Mouse (Mus musculus): ENCODE results near the gene Ankrd27. TPM values are rescaled to one million over a fixed set of nuclear protein-coding genes. Genes with fewer than 3 reads are reported as not detected.
"Not testable (repeated sequence)": the region's sequence is repeated elsewhere in the genome, so short reads cannot be mapped to it uniquely, and the experiment has no call there.

The Ankrd27 gene
- total RNA-seq, 2 experiments from 2014 or later = 35.8 to 44.2 TPM

DNA sequence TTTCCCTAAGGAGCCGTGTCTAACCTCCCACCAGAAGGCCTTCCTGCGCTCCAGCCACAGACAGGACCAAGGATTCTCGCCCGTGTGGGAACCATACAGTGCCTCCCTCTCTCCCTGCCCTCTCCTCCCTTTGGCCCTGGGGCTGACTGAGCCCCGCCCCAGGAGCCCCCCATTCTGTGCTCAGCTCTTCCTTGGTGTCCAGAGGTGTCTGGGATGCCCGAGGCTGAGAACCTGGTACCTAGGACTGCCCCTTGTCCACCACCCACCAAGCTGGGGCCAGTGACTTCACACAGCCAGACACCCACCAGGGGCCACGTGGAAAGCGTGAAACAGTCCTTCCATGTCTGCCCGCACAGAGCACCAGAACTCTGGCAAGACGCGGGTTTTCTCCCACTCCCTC lies 23.0 kb upstream of the Ankrd27 start:
- DNase-seq (ENCODE audit: low spot score in 2 of 2) = no peak
- Histone ChIP-seq H3K27ac (no peak overlapping the region), H3K4me3 (no peak overlapping the region)
- no peak for TF ChIP-seq CTCF (conservative IDR thresholded peaks at IDR 0.05)

DNA sequence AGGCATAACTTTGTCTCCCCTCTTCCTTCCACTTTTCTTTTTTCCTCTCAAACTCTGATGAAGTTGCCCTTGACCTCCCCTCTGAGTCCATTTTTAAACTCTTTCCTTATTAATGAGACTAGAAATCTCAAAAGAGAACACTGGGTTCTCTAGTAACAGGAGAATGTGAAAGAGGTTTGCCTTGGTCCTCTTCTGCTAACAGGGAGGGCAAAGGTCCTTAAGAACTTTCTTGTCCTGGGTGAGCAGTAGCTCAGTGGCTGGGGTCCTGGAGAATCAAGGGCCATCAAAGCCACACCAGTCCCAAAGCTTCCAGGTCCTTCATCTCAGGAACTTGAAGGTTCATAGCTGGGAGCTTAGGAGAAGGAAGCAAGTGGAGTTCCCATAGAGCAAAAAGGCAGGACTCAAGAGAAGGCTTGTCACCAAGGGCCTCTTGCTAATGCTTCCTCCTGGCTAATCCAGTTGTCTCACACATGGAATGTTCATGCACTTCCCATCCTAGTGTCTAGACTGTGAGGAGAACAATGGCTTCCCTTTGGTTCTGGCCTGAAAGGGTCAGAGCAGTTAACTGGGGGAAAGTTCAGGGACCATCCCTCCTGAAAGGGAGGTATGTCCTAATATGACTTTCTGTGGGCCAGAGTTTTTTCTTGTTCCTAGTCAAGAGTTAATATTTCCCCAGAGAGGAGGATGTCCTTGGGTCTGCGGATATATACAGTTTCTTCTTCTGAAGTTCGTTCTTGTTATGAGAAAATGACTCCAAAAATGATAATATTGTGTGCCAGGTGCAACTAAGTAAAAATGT lies 21.8 kb upstream of the Ankrd27 start:
- Histone ChIP-seq H3K4me3 (no peak overlapping the region), H3K27ac (no peak overlapping the region)
- DNase-seq (ENCODE audit: low spot score in 2 of 2) = no peak
- TF ChIP-seq CTCF (conservative IDR thresholded peaks at IDR 0.05) = no peak

DNA sequence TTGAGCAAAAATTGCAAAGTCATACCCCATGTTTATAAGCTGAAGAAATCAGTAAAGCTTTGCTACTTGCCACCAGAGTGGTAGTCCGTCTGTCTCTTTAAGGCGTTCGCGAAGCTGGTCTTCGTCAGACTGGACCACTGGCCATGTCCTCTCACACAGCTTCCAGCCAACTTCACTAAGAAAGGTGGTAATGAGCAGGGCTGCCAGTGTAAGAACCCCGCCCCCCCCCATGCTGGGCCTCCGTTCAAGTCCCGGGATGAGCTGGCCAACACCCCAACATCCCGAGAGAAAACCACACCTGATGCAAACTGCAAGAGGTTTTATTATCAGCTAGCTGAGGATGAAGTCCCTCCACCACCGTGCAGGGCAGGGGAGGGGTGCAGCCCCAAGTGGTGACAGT lies 21.2 kb upstream of the Ankrd27 start:
- not testable (repeated sequence) for DNase-seq (ENCODE audit: low spot score in 2 of 2); H3K27ac ChIP-seq; H3K4me3 ChIP-seq

DNA sequence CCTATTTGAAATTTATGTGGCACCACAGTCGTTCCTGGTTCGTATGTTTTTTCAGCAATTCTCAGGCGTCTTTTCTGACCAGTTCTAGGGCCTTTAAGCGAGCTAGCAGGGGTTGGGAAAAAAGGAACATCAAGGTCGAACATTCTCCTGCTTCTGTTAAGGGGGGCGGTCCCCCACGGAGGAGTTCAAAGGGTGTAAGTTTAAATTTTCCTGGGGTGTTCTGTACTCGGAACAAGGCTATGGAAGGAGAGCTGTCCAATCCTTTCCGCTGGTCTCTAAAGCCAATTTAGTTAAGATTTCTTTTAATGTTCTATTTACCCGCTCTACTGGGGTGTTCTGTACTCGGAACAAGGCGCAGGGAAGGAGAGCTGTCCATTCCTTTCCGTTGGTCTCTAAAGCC lies 20.1 kb upstream of the Ankrd27 start:
- H3K27ac ChIP-seq; DNase-seq (ENCODE audit: low spot score in 2 of 2); H3K4me3 ChIP-seq: not testable (repeated sequence)

DNA sequence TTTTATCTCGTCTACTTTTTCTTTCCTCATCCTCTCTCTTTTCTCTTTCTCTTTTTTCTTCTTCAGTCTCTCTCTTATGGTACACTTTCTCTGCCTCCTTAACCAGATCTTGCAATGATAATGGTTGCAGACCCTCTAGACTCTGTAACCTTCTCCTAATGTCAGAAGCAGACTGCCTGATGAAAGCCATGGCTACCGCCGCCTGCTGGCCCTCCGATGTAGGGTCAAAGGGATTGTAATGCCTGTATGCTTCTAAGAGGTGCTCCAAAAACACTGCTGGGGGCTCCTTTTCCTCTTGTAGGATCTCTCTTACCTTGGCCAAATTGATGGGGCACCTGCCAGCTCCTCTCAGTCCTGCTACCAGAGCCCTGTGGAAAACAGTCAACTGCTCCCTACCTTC lies 16.3 kb upstream of the Ankrd27 start:
- not testable (repeated sequence) for H3K4me3 ChIP-seq; DNase-seq (ENCODE audit: low spot score in 2 of 2); H3K27ac ChIP-seq

DNA sequence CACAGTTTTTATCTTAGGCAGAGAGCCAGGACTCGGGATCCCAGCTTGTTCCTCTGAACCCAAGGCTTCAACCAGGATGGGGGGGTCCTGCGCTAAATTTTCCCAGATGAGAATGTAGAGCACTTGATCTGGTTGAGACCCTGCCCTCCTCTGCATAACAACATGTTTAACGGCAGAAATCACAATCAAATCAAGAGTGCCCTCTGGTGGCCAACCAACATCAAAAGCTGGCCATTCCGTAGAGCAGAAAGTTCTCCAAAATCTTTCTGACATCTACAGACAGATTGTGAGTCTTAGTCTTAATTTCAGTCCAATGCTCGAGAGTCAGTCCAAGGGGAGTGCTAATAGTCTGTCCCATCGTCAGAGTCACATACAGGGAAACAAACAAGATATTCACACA lies 15.2 kb upstream of the Ankrd27 start:
- not testable (repeated sequence) for H3K4me3 ChIP-seq; H3K27ac ChIP-seq; DNase-seq (ENCODE audit: low spot score in 2 of 2)
- peak; percentile 65 for TF ChIP-seq CTCF (conservative IDR thresholded peaks at IDR 0.05)

DNA sequence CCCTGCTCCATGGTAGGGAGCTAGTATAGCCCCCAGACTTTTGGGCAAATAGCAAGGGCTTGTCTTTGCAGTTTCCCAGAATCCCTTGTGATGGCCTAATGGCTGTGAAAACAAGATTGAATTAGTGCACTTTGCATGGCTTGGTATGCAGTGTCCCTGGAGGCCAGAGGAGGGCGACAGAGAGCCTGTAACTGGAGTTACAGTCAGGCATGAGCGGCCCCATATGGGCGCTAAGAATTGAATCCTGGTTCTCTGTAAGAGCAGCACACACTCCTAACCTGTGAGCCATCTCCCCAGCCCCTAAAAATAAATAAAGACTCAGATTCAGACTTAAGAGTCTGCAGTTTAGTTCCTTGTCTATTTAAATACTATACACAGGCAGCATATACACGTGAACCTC lies 6.2 kb upstream of the Ankrd27 start:
- TF ChIP-seq CTCF (conservative IDR thresholded peaks at IDR 0.05) = peak; percentile 78
- H3K27ac ChIP-seq = no peak overlapping the region
- no peak overlapping the region for H3K4me3 ChIP-seq
- DNase-seq (ENCODE audit: low spot score in 2 of 2) = no peak

DNA sequence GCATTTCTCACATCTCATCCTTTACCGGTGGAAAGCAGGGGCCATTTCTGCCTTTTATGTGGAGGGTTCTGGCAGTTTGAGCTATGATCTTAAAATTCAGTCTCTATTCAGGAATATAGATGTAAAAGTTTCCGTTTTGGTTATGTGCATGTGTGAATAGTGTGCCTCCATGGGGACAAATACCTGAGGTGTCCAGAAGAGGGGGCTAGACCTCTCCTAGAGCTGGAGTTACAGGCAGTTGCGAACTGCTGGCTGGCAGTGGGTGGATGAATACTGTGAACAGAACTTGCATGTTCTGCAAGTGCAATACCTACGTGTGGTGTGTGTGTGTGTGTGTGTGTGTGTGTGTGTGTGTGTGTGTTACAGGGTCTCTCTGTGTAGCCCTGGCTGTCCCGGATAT lies 3.3 kb upstream of the Ankrd27 start:
- peak; percentile 45 for TF ChIP-seq CTCF (conservative IDR thresholded peaks at IDR 0.05)
- Histone ChIP-seq H3K4me3 (no peak overlapping the region), H3K27ac (no peak overlapping the region)
- no peak for DNase-seq (ENCODE audit: low spot score in 2 of 2)

DNA sequence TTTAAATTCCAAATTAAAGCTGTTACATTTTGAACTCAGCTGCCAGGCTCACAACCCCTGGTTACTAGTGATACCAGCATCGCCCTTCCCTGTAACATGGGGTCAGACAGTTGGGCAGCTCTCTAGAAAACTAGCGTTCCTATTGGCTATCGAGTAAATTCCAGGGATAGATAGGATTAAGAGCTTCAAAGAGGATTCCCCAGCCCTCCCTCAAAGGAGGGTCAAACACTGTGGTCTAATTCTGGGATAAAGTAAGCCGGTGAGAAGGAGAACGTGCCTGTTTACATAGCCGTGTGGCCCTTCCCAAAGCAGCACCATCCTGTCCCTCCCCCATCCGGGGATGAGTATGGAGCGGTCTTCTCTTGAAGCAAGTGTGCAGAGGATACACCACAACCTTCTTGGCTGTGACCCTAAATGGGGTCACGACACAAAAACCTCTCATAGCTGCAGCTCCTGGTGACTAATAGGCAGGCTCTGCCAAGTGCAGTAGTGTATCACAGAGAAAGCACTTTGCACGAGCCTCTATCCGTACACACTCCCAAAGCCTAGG lies 2.5 kb upstream of the Ankrd27 start:
- DNase-seq (ENCODE audit: low spot score in 2 of 2) = no peak
- TF ChIP-seq CTCF (conservative IDR thresholded peaks at IDR 0.05) = no peak

DNA sequence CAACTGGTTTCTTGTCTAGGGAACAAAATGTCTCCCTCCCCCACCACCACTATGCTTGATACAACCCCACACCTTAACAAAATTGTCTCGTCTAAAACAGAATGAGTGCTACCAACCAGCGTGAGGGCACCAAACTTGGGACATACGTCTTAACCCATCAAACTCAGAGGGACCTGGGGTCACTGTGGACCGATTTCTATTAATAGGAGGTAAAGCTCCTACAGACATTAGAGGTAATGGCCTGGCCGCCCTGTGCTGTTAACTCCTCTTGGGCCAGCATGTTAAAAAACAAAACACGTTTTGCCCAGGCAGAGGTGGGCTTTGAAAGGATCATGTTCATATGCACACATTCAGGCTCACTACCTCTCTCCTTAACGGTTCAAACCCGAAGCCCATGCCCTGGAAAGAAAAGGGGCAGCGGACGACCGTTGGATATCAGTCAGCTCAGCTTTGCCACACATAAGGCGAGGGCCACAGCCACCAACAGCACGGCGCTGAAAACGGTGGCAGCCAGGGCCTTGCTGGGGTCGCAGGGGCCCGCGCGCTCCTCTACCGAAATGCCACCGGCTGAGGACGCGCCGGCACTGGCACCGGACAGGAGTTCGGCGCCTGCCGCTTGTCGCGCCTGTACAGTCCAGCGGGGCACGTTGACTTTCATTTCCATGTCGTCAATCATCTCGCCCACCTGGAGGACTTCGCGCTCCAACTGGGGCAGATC lies 1.8 kb upstream of the Ankrd27 start:
- TF ChIP-seq CTCF (conservative IDR thresholded peaks at IDR 0.05) = no peak
- DNase-seq (ENCODE audit: low spot score in 2 of 2) = no peak
- Histone ChIP-seq H3K4me3 (peak overlapping the region; percentile 80), H3K27ac (no peak overlapping the region)

More for the DNA sequence above, 2.5 kb upstream of the Ankrd27 start:
- H3K27ac ChIP-seq = no peak overlapping the region
- H3K4me3 ChIP-seq = no peak overlapping the region

DNA sequence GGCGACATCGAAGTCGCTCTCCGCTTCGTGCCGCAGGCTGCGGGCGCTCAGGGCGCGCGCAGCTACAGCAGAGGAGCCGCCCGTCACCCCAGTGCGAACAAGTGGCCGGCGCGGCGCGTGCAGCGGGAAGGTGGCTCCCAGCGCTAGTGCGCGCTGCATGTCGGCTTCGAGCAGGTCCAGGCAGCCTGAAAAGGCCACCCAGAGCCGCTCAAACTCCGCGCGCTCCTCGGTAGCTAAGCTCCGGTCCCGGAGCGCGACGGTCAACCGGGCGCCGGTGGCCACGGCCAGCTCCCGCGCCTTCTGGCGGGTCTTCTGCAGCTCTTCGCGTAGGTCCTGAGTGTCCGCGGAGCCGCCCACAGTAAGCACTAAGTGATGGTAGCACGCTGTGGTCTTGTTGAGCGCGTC lies 1.3 kb upstream of the Ankrd27 start:
- Histone ChIP-seq H3K27ac (no peak overlapping the region), H3K4me3 (peak overlapping the region; percentile 80)
- no peak for DNase-seq (ENCODE audit: low spot score in 2 of 2)
- no peak for TF ChIP-seq CTCF (conservative IDR thresholded peaks at IDR 0.05)

DNA sequence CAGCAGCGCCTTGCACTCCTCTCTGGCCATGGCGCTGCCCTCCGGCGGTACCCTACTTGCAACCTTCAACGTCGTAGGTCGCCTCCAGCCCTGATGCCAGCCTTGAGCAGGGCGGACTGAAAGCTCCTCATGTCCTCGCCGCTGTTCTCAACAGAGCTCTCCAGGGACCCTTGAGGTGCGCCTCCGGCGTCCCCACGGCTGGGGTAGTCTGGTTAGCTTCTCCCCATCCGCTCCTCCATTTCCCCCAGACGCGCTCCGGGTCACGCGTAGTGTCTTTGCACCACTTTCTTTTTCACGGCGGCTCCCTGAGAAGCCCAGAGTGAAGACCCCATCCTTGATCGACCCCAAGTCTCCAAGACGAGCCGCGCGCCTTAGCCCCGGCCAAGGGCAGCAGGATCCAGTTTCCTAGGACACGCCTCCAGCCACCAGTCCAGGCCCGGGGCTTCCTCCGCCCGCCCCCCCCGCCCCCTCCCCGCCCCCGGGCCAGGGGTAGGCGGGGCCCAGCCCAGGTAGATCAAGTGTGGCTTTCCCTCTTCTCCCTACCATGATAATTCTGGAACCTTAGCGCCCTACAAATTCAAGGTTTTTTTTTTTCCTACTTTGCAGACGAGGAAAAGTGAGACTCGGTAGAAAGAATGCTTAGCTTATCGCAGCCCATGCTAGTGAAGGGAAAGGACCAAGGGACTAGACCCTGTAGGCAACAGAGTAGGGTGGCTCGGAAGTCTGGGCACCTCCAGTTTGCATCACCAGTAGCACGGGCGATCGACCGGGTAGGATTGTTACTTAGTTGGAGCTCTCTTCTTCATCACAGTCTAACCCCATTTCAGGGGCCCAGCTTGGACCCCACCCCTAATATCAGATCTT lies 621 bp upstream of the Ankrd27 start, which contains the start of gene Rgs9bp:
TSS of gene Rgs9bp (minus strand) at position 392 of the 864 bp plus-strand sequence.
- TF ChIP-seq CTCF (conservative IDR thresholded peaks at IDR 0.05) = no peak
- Histone ChIP-seq H3K27ac (peak within 1 kb of the TSS; percentile 79), H3K4me3 (peak within 1 kb of the TSS; percentile 80)
- DNase-seq (ENCODE audit: low spot score in 2 of 2) = no peak

Data from layer of hippocampus, adult 2 months (tissue).